Mouse (Mus musculus) CH12.LX (cell line): ENCODE measurements around the gene Prkcsh. TPM values are rescaled to one million over a fixed set of nuclear protein-coding genes. Genes with fewer than 3 reads are reported as not detected.

ENCODE experiments used
- DNase-seq: peaks from one replicate; pipeline ENCODE4 v3.0.0-alpha.2; 2013; ENCODE audit errors: extremely low read depth
- H3K27ac ChIP-seq: 2 replicates; pipeline ENCODE4 v1.5.1; 2012; ENCODE audit warnings: low read depth, mild to moderate bottlenecking, control low read depth, moderate library complexity; ENCODE audit not compliant: insufficient read depth
- H3K27me3 ChIP-seq: replicated peaks from 2 replicates; pipeline ENCODE3; 2012; ENCODE audit warnings: inconsistent platforms
- H3K36me3 ChIP-seq, 2 experiments: replicated peaks in 1 of 2; 2 replicates each; pipeline versions ENCODE3 to v1.6.1; 2012; ENCODE audit warnings: inconsistent platforms in 1 of 2, low read length in 1 of 2, mild to moderate bottlenecking in 1 of 2, mixed read lengths in 1 of 2, moderate library complexity in 1 of 2; ENCODE audit not compliant: control insufficient read depth in 1 of 2, insufficient read depth in 1 of 2
- H3K4me1 ChIP-seq, 2 experiments: 2 replicates each; pipeline ENCODE4 v1.6.1; 2012; ENCODE audit warnings: inconsistent platforms in 1 of 2, moderate library complexity in 1 of 2; ENCODE audit not compliant: insufficient read depth in 2 of 2, control insufficient read depth in 1 of 2
- H3K4me2 ChIP-seq: 2 replicates; pipeline ENCODE4 v1.6.1; 2012; ENCODE audit warnings: low read depth, mild to moderate bottlenecking, control low read depth; ENCODE audit not compliant: poor library complexity, insufficient read depth, severe bottlenecking
- H3K4me3 ChIP-seq, 3 experiments: fragments of 150-350 bp in 1 of 3; sonication (generic) in 1 of 3; replicated peaks in 1 of 3; 2 replicates each; pipeline versions ENCODE3 to v1.5.1; 2011 to 2012; ENCODE audit warnings: low read depth in 2 of 3, low read length in 2 of 3, mild to moderate bottlenecking in 2 of 3, moderate library complexity in 2 of 3, control low read depth in 1 of 3, improper control_type of control experiment in 1 of 3, inconsistent platforms in 1 of 3, mixed read lengths in 1 of 3; ENCODE audit not compliant: poor library complexity in 1 of 3
- H3K79me2 ChIP-seq: replicated peaks from 2 replicates; pipeline ENCODE4 v1.6.1; 2012; ENCODE audit warnings: mild to moderate bottlenecking, moderate library complexity; ENCODE audit not compliant: control insufficient read depth, poor library complexity, insufficient read depth, severe bottlenecking; ENCODE audit errors: extremely low read depth
- H3K9ac ChIP-seq: 2 replicates; pipeline ENCODE4 v1.6.1; 2012; ENCODE audit warnings: low read depth, mild to moderate bottlenecking, control low read depth, moderate library complexity; ENCODE audit not compliant: insufficient read depth
- H3K9me3 ChIP-seq: replicated peaks from 2 replicates; pipeline ENCODE3; 2012; ENCODE audit warnings: low read length, inconsistent platforms, mixed read lengths
- BHLHE40 ChIP-seq: IDR thresholded peaks from 2 replicates; pipeline ENCODE4 v1.6.1; 2011; ENCODE audit warnings: mild to moderate bottlenecking, low read depth, low read length, improper control_type of control experiment
- CHD1 ChIP-seq: IDR thresholded peaks from 2 replicates; pipeline ENCODE4 v1.6.1; 2012; ENCODE audit warnings: low read depth, low read length, improper control_type of control experiment, inconsistent platforms
- CHD2 ChIP-seq: IDR thresholded peaks from 2 replicates; pipeline ENCODE4 v1.6.1; 2011; ENCODE audit warnings: low read length, improper control_type of control experiment
- CTCF ChIP-seq, 2 experiments: IDR thresholded peaks in 1 of 2; conservative IDR thresholded peaks in 1 of 2; 2 replicates each; pipeline ENCODE4 v1.5.1; 2011 to 2012; ENCODE audit warnings: low read depth in 2 of 2, low read length in 2 of 2, improper control_type of control experiment in 1 of 2, inconsistent platforms in 1 of 2, mild to moderate bottlenecking in 1 of 2, moderate library complexity in 1 of 2
- E2F4 ChIP-seq: IDR thresholded peaks from 2 replicates; pipeline ENCODE4 v1.6.1; 2011; ENCODE audit warnings: low read depth, low read length, improper control_type of control experiment; ENCODE audit not compliant: insufficient replicate concordance
- ELF1 ChIP-seq: IDR thresholded peaks from 2 replicates; pipeline ENCODE4 v1.6.1; 2014; ENCODE audit warnings: low read depth, mild to moderate bottlenecking, inconsistent platforms, low read length, improper control_type of control experiment
- EP300 ChIP-seq: IDR thresholded peaks from 2 replicates; pipeline ENCODE4 v1.6.1; 2011; ENCODE audit warnings: low read length, improper control_type of control experiment
- GABPA ChIP-seq: IDR thresholded peaks from 2 replicates; pipeline ENCODE4 v1.6.1; 2012; ENCODE audit warnings: low read depth, low read length, improper control_type of control experiment, inconsistent platforms; ENCODE audit not compliant: insufficient replicate concordance
- HCFC1 ChIP-seq: IDR thresholded peaks from 2 replicates; pipeline ENCODE4 v1.6.1; 2012; ENCODE audit warnings: low read depth, mild to moderate bottlenecking, inconsistent platforms, low read length, improper control_type of control experiment
- IRF4 ChIP-seq: IDR thresholded peaks from 2 replicates; pipeline ENCODE4 v1.6.1; 2014; ENCODE audit warnings: low read depth, mild to moderate bottlenecking, inconsistent platforms, low read length, improper control_type of control experiment
- JUND ChIP-seq: conservative IDR thresholded peaks from 2 replicates; pipeline ENCODE4 v1.6.1; 2011; ENCODE audit warnings: low read depth, low read length, improper control_type of control experiment
- MAFK ChIP-seq: IDR thresholded peaks from 2 replicates; pipeline ENCODE4 v1.6.1; 2011; ENCODE audit warnings: low read length, improper control_type of control experiment; ENCODE audit not compliant: insufficient replicate concordance
- MAX ChIP-seq: IDR thresholded peaks from 2 replicates; pipeline ENCODE4 v1.6.1; 2011; ENCODE audit warnings: low read length, improper control_type of control experiment
- MEF2A ChIP-seq: IDR thresholded peaks from 2 replicates; pipeline ENCODE4 v1.6.1; 2014; ENCODE audit warnings: low read depth, mild to moderate bottlenecking, inconsistent platforms, low read length, improper control_type of control experiment, borderline replicate concordance
- MXI1 ChIP-seq: IDR thresholded peaks from 2 replicates; pipeline ENCODE4 v1.6.1; 2011; ENCODE audit warnings: mild to moderate bottlenecking, low read depth, low read length, improper control_type of control experiment
- MYC ChIP-seq: IDR thresholded peaks from 2 replicates; pipeline ENCODE4 v1.6.1; 2011; ENCODE audit warnings: low read depth, mild to moderate bottlenecking, improper control_type of control experiment, low read length
- NELFE ChIP-seq: IDR thresholded peaks from 2 replicates; pipeline ENCODE4 v1.6.1; 2011; ENCODE audit warnings: low read depth, low read length, improper control_type of control experiment
- NRF1 ChIP-seq: IDR thresholded peaks from 2 replicates; pipeline ENCODE4 v1.6.1; 2014; ENCODE audit warnings: low read depth, mild to moderate bottlenecking, inconsistent platforms, low read length, improper control_type of control experiment, moderate library complexity
- PAX5 ChIP-seq: IDR thresholded peaks from 2 replicates; pipeline ENCODE4 v1.6.1; 2012; ENCODE audit warnings: low read length, inconsistent platforms, mixed read lengths
- POLR2A ChIP-seq: IDR thresholded peaks from 2 replicates; pipeline ENCODE4 v1.6.1; 2011; ENCODE audit warnings: low read depth, mild to moderate bottlenecking, improper control_type of control experiment, low read length
- POLR2AphosphoS2 ChIP-seq: IDR thresholded peaks from 2 replicates; pipeline ENCODE4 v1.6.1; 2011; ENCODE audit warnings: low read depth, low read length, improper control_type of control experiment
- TBP ChIP-seq: conservative IDR thresholded peaks from 2 replicates; pipeline ENCODE4 v1.6.1; 2011; ENCODE audit warnings: low read depth, low read length, improper control_type of control experiment
- TCF12 ChIP-seq: IDR thresholded peaks from 2 replicates; pipeline ENCODE4 v1.6.1; 2014; ENCODE audit warnings: low read depth, mild to moderate bottlenecking, inconsistent platforms, low read length, improper control_type of control experiment
- UBTF ChIP-seq: IDR thresholded peaks from 2 replicates; pipeline ENCODE4 v1.6.1; 2012; ENCODE audit warnings: low read depth, mild to moderate bottlenecking, inconsistent platforms, low read length, improper control_type of control experiment, moderate library complexity
- USF1 ChIP-seq: IDR thresholded peaks from 2 replicates; pipeline ENCODE4 v1.6.1; 2014; ENCODE audit warnings: low read depth, mild to moderate bottlenecking, inconsistent platforms, low read length, improper control_type of control experiment
- USF2 ChIP-seq: conservative IDR thresholded peaks from 2 replicates; pipeline ENCODE4 v1.6.1; 2011; ENCODE audit warnings: low read depth, low read length, improper control_type of control experiment
- ZC3H11A ChIP-seq: IDR thresholded peaks from 2 replicates; pipeline ENCODE4 v1.6.1; 2012; ENCODE audit warnings: low read depth, mild to moderate bottlenecking, inconsistent platforms, low read length, improper control_type of control experiment
- ZKSCAN1 ChIP-seq: IDR thresholded peaks from 2 replicates; pipeline ENCODE4 v1.6.1; 2012; ENCODE audit warnings: low read depth, inconsistent platforms, low read length, improper control_type of control experiment, borderline replicate concordance
- ZNF384 ChIP-seq: IDR thresholded peaks from 2 replicates; pipeline ENCODE4 v1.6.1; 2012; ENCODE audit warnings: low read depth, low read length, improper control_type of control experiment, inconsistent platforms
- dilution Hi-C: fragments of 300-500 bp; cut with MboI; formaldehyde crosslinking; loops from 2 replicates; pipeline ENCODE4 v1.14.3; 2020; ENCODE audit warnings: low sequenced_read_pairs; ENCODE audit not compliant: extremely low pct_unique_long_range_greater_than_20kb, extremely low pct_ligation_motif_present
- in situ Hi-C: fragments of 300-500 bp; cut with MboI; formaldehyde crosslinking; loops from 3 replicates; pipeline ENCODE4 v1.14.3; 2019; ENCODE audit warnings: low sequenced_read_pairs, low pct_ligation_motif_present, low pct_unique_long_range_greater_than_20kb, mixed read lengths
- polyA plus RNA-seq: library from polyadenylated mRNA; unstranded; fragments of >175 nt; gene quantifications from 2 replicates; pipeline ENCODE4 v1.2.1, GENCODE M21; 2012; ENCODE audit warnings: low read depth; ENCODE audit not compliant: insufficient read length
- total RNA-seq, 2 experiments: library from RNA; depleted of rRNA; stranded (reverse); fragments of 300-350 nt in 1 of 2; fragments of >200 nt in 1 of 2; gene quantifications; 2 replicates each; pipeline ENCODE4 v1.2.3; 2012 to 2014

Prkcsh gene
- total and polyA plus RNA-seq, 3 experiments, result 72.1 to 160 (median 148) TPM

GRCm38 (mm10) chr9:21955570-21956281 lies 46.9 kb upstream of the Prkcsh start, which contains the start of gene Swsap1:
TSS of gene Swsap1 (plus strand) at chr9:21955755.
- peak within 1 kb of the TSS; percentile 84 for H3K27ac ChIP-seq
- DNase-seq, result peak; percentile 98
- peak; percentile 73; the same call in 1 of the 2 replicates for TF ChIP-seq TBP
- no peak for TF ChIP-seq JUND
- no peak for TF ChIP-seq CTCF (conservative IDR thresholded peaks at IDR 0.05 in 1 of 2, IDR thresholded peaks at IDR 0.05 in 1 of 2; ENCODE audit: low read depth in 2 of 2, low read length in 2 of 2)
- no peak for TF ChIP-seq E2F4
- no peak for TF ChIP-seq ZNF384
- peak; percentile 61 for TF ChIP-seq NRF1
- TF ChIP-seq PAX5, result no peak
- TF ChIP-seq BHLHE40, result peak; percentile 14; the same call in 1 of the 2 replicates
- no peak for TF ChIP-seq GABPA
- TF ChIP-seq CHD1, result no peak
- no peak for TF ChIP-seq MEF2A
- no peak for TF ChIP-seq USF2
- no peak for TF ChIP-seq UBTF
- TF ChIP-seq POLR2A, result peak; percentile 84
- peak; percentile 62 for TF ChIP-seq IRF4
- peak; percentile 90 for TF ChIP-seq CHD2
- TF ChIP-seq EP300, result no peak
- TF ChIP-seq MYC, result 0 out of 2 replicates have a peak, but pooled peaks have one; percentile 42
- TF ChIP-seq POLR2AphosphoS2, result no peak
- TF ChIP-seq MAX, result peak; percentile 59; the same call in 1 of the 2 replicates
- TF ChIP-seq ZC3H11A, result no peak
- TF ChIP-seq MAFK, result no peak
- peak; percentile 65; the same call in 1 of the 2 replicates for TF ChIP-seq MXI1
- no peak for TF ChIP-seq ZKSCAN1
- peak; percentile 77 for TF ChIP-seq ELF1
- TF ChIP-seq HCFC1, result peak; percentile 75
- no peak for TF ChIP-seq USF1
- TF ChIP-seq NELFE, result peak; percentile 45
- TF ChIP-seq TCF12, result peak; percentile 61; the same call in 1 of the 2 replicates
- TF ChIP-seq, all 38 proteins: peak for 13
- dilution Hi-C loops, result no loop called here
- Histone ChIP-seq H3K9ac (peak within 1 kb of the TSS; percentile 89), H3K79me2 (0 out of 2 replicates have a peak, but pooled peaks cover 3% of the 10 kb centered on the region), H3K4me1 (peaks cover 2 to 10% of the 10 kb centered on the region in 2 experiments; a peak in 3 of 4 replicates), H3K36me3 (peaks cover 3% of the 10 kb centered on the region in 2 experiments), H3K9me3 (peaks cover 3% of the 10 kb centered on the region), H3K4me2 (peak within 1 kb of the TSS; percentile 88), H3K4me3 (peak within 1 kb of the TSS; percentile 59 to 79 (median 77)), H3K27me3 (peaks cover 6% of the 10 kb centered on the region)
- in situ Hi-C loops, result no loop called here
